Mouse (Mus musculus): ENCODE results near the gene D7Ertd443e.

The D7Ertd443e gene

GRCm38 (mm10) chr7:134229899-134230298, 155.6 kb downstream of the D7Ertd443e start:
- DNase-seq (ENCODE audit: low read depth, low spot score), result no peak

- DNase-seq (ENCODE audit: low read depth, low spot score), result no peak
Observed at GRCm38 (mm10) chr7:134227773-134228455, 157.5 kb downstream of the D7Ertd443e start.

- no peak for DNase-seq (ENCODE audit: low read depth, low spot score)
Observed at GRCm38 (mm10) chr7:134227101-134227500, 158.4 kb downstream of the D7Ertd443e start.

- DNase-seq (ENCODE audit: low read depth, low spot score), result no peak
Observed at GRCm38 (mm10) chr7:134226231-134226630, 159.2 kb downstream of the D7Ertd443e start.

GRCm38 (mm10) chr7:134224741-134225612, 160.5 kb downstream of the D7Ertd443e start:
- no peak for DNase-seq (ENCODE audit: low read depth, low spot score)

GRCm38 (mm10) chr7:134224421-134224740, 161.1 kb downstream of the D7Ertd443e start:
- no peak for DNase-seq (ENCODE audit: low read depth, low spot score)

GRCm38 (mm10) chr7:134223444-134224161, 161.9 kb downstream of the D7Ertd443e start:
- DNase-seq (ENCODE audit: low read depth, low spot score), result no peak
